Mouse (Mus musculus): ENCODE results near the gene Prpf6. TPM values are rescaled to one million over a fixed set of nuclear protein-coding genes. Genes with fewer than 3 reads are reported as not detected.
A peak's percentile ranks its signal among the peaks of the same experiment; 100 is the strongest.

Gene Prpf6
- polyA plus RNA-seq, 1 experiment from 2014 or later, result 32.3 TPM

- no peak for DNase-seq (ENCODE audit: low spot score)
- no peaks in the 10 kb centered on the region for H3K9me3 ChIP-seq (ENCODE audit: low read length)
- H3K4me1 ChIP-seq (ENCODE audit: insufficient read depth, low read depth, low read length), result no peaks in the 10 kb centered on the region
- peaks cover 8% of the 10 kb centered on the region for H3K36me3 ChIP-seq (ENCODE audit: insufficient read depth, low read length)
- no peak overlapping the region for H3K27ac ChIP-seq (ENCODE audit: low read length)
- H3K4me2 ChIP-seq (replicated peaks; ENCODE audit: low read depth, low read length), result no peak overlapping the region
- no peak overlapping the region for H3K9ac ChIP-seq (replicated peaks; ENCODE audit: low read depth)
- no peak for ATAC-seq
- H3K27me3 ChIP-seq (replicated peaks; ENCODE audit: insufficient read depth, low read length), result no peaks in the 10 kb centered on the region
- TF ChIP-seq CTCF (IDR thresholded peaks at IDR 0.05) (no peak), EP300 (IDR thresholded peaks at IDR 0.05) (no peak)
- no peak overlapping the region for H3K4me3 ChIP-seq (ENCODE audit: low read depth, low read length)
Observed at GRCm38 (mm10) chr2:181628471-181628870, 36.8 kb downstream of the Prpf6 start.

DNA sequence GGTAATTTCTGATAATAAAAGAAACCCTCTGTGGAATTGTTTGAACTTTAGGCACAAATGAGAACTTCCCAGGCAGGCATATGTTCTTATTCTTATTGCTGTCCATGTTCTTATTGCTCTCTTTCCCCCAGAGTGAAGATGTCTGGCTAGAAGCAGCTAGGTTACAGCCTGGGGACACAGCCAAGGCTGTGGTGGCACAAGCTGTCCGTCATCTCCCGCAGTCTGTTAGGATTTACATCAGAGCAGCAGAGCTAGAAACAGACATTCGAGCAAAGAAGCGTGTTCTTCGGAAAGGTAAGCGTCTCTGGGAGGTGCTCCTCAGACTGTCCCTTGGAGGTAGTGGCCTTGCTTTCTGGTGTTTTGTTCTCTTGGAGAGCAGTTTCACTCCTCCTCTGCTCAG lies 41.0 kb downstream of the Prpf6 start:
- peaks cover 41% of the 10 kb centered on the region for H3K36me3 ChIP-seq (ENCODE audit: insufficient read depth, low read length)
- 92% methylated on average over 6 of the region's 6 CpGs for WGBS

GRCm38 (mm10) chr2:181635865-181636264 lies 44.2 kb downstream of the Prpf6 start:
- Histone ChIP-seq H3K9ac (replicated peaks; ENCODE audit: low read depth) (no peak overlapping the region), H3K4me3 (ENCODE audit: low read depth, low read length) (no peak overlapping the region), H3K27me3 (replicated peaks; ENCODE audit: insufficient read depth, low read length) (no peaks in the 10 kb centered on the region), H3K4me2 (replicated peaks; ENCODE audit: low read depth, low read length) (no peak overlapping the region), H3K9me3 (ENCODE audit: low read length) (no peaks in the 10 kb centered on the region), H3K4me1 (ENCODE audit: insufficient read depth, low read depth, low read length) (no peaks in the 10 kb centered on the region), H3K27ac (ENCODE audit: low read length) (no peak overlapping the region), H3K36me3 (ENCODE audit: insufficient read depth, low read length) (peaks cover 46% of the 10 kb centered on the region)
- ATAC-seq (no peak), DNase-seq (ENCODE audit: low spot score) (no peak)
- WGBS, result 88% methylated on average over 3 of the region's 3 CpGs
- TF ChIP-seq EP300 (IDR thresholded peaks at IDR 0.05), result no peak
- no peak for TF ChIP-seq CTCF (IDR thresholded peaks at IDR 0.05)

More for the DNA sequence above, 41.0 kb downstream of the Prpf6 start:
- Histone ChIP-seq H3K9ac (replicated peaks; ENCODE audit: low read depth) (no peak overlapping the region), H3K4me1 (ENCODE audit: insufficient read depth, low read depth, low read length) (no peaks in the 10 kb centered on the region), H3K4me3 (ENCODE audit: low read depth, low read length) (no peak overlapping the region), H3K27me3 (replicated peaks; ENCODE audit: insufficient read depth, low read length) (no peaks in the 10 kb centered on the region), H3K27ac (ENCODE audit: low read length) (no peak overlapping the region), H3K9me3 (ENCODE audit: low read length) (no peaks in the 10 kb centered on the region), H3K4me2 (replicated peaks; ENCODE audit: low read depth, low read length) (no peak overlapping the region)
- DNase-seq (ENCODE audit: low spot score) (no peak), ATAC-seq (no peak)
- TF ChIP-seq CTCF (IDR thresholded peaks at IDR 0.05), result no peak
- TF ChIP-seq EP300 (IDR thresholded peaks at IDR 0.05), result no peak

GRCm38 (mm10) chr2:181644361-181644760 lies 52.7 kb downstream of the Prpf6 start:
- TF ChIP-seq CTCF (IDR thresholded peaks at IDR 0.05) (peak; percentile 80), EP300 (IDR thresholded peaks at IDR 0.05) (no peak)
- peak; percentile 67 for DNase-seq (ENCODE audit: low spot score)
- peak; percentile 23; the same call in 1 of the 2 replicates for ATAC-seq

GRCm38 (mm10) chr2:181645666-181646065 lies 54.0 kb downstream of the Prpf6 start:
- Histone ChIP-seq H3K9me3 (ENCODE audit: low read length) (no peaks in the 10 kb centered on the region), H3K4me1 (ENCODE audit: insufficient read depth, low read depth, low read length) (no peaks in the 10 kb centered on the region), H3K27ac (ENCODE audit: low read length) (no peak overlapping the region), H3K36me3 (ENCODE audit: insufficient read depth, low read length) (peaks cover 41% of the 10 kb centered on the region), H3K4me2 (replicated peaks; ENCODE audit: low read depth, low read length) (no peak overlapping the region), H3K4me3 (ENCODE audit: low read depth, low read length) (no peak overlapping the region), H3K27me3 (replicated peaks; ENCODE audit: insufficient read depth, low read length) (no peaks in the 10 kb centered on the region), H3K9ac (replicated peaks; ENCODE audit: low read depth) (no peak overlapping the region)
- WGBS, result 90% methylated on average over 3 of the region's 3 CpGs
- no peak for TF ChIP-seq CTCF (IDR thresholded peaks at IDR 0.05)
- no peak for TF ChIP-seq EP300 (IDR thresholded peaks at IDR 0.05)
- DNase-seq (ENCODE audit: low spot score) (no peak), ATAC-seq (no peak)

More at GRCm38 (mm10) chr2:181644361-181644760, 52.7 kb downstream of the Prpf6 start:
- WGBS, result 97% methylated on average over 2 of the region's 2 CpGs
- Histone ChIP-seq H3K27me3 (replicated peaks; ENCODE audit: insufficient read depth, low read length) (no peaks in the 10 kb centered on the region), H3K9me3 (ENCODE audit: low read length) (no peaks in the 10 kb centered on the region), H3K27ac (ENCODE audit: low read length) (no peak overlapping the region), H3K4me2 (replicated peaks; ENCODE audit: low read depth, low read length) (no peak overlapping the region), H3K4me1 (ENCODE audit: insufficient read depth, low read depth, low read length) (no peaks in the 10 kb centered on the region), H3K36me3 (ENCODE audit: insufficient read depth, low read length) (peaks cover 31% of the 10 kb centered on the region), H3K4me3 (ENCODE audit: low read depth, low read length) (no peak overlapping the region), H3K9ac (replicated peaks; ENCODE audit: low read depth) (no peak overlapping the region)

- Histone ChIP-seq H3K4me1 (ENCODE audit: insufficient read depth, low read depth, low read length) (no peaks in the 10 kb centered on the region), H3K9ac (replicated peaks; ENCODE audit: low read depth) (no peak overlapping the region), H3K4me3 (ENCODE audit: low read depth, low read length) (no peak overlapping the region), H3K4me2 (replicated peaks; ENCODE audit: low read depth, low read length) (no peak overlapping the region), H3K36me3 (ENCODE audit: insufficient read depth, low read length) (peaks cover 42% of the 10 kb centered on the region), H3K9me3 (ENCODE audit: low read length) (no peaks in the 10 kb centered on the region), H3K27ac (ENCODE audit: low read length) (no peak overlapping the region), H3K27me3 (replicated peaks; ENCODE audit: insufficient read depth, low read length) (no peaks in the 10 kb centered on the region)
- DNase-seq (ENCODE audit: low spot score) (no peak), ATAC-seq (no peak)
- 82% methylated on average over 6 of the region's 6 CpGs for WGBS
- no peak for TF ChIP-seq EP300 (IDR thresholded peaks at IDR 0.05)
Observed at GRCm38 (mm10) chr2:181646626-181647472, 55.2 kb downstream of the Prpf6 start.

Measured in lung, postnatal 0 days (tissue).